Mouse (Mus musculus) gastrocnemius, postnatal 10 days (tissue): Measurements from ENCODE around the gene Prkci. TPM values are rescaled to one million over a fixed set of nuclear protein-coding genes. Genes with fewer than 3 reads are reported as not detected.

Source experiments
- DNase-seq: peaks from one replicate; pipeline ENCODE4 v3.0.0; 2021; ENCODE audit warnings: mixed read lengths
- microRNA-seq, 2 experiments: library from miRNA; unstranded; fragments of <30 nt; microRNA quantifications; one replicate each; pipeline ENCODE4 v1.2.0; 2021
- total RNA-seq, 2 experiments: library from RNA; stranded (reverse); gene quantifications; 2 replicates each; pipeline ENCODE4 v1.2.3; 2021

The Prkci gene
- total RNA-seq, 2 experiments from 2014 or later = 12.5 to 19.6 TPM

GRCm38 (mm10) chr3:31085000-31085399, 89.5 kb downstream of the Prkci start:
- DNase-seq = no peak

GRCm38 (mm10) chr3:31088789-31089775, 93.5 kb downstream of the Prkci start:
- no peak for DNase-seq

- no peak for DNase-seq
These were observed 94.4 kb downstream of the Prkci start for GRCm38 (mm10) chr3:31089956-31090355.

GRCm38 (mm10) chr3:31093196-31093595, 97.6 kb downstream of the Prkci start:
- DNase-seq = no peak

GRCm38 (mm10) chr3:31093627-31094351, 98.2 kb downstream of the Prkci start:
- peak; percentile 78 for DNase-seq

- peak; percentile 92 for DNase-seq
These were observed 99.1 kb downstream of the Prkci start, which contains the start of gene Skil for GRCm38 (mm10) chr3:31094531-31095178. Gene Skil, plus strand, starts transcription at chr3:31095058.

GRCm38 (mm10) chr3:31095179-31095490, 99.6 kb downstream of the Prkci start:
- peak; percentile 48 for DNase-seq

- no peak for DNase-seq
These were observed 100.1 kb downstream of the Prkci start for GRCm38 (mm10) chr3:31095491-31096154.

- no peak for DNase-seq
These were observed 100.9 kb downstream of the Prkci start for GRCm38 (mm10) chr3:31096155-31097101.

GRCm38 (mm10) chr3:31097102-31097720, 101.7 kb downstream of the Prkci start:
- no peak for DNase-seq

- DNase-seq = no peak
These were observed 102.4 kb downstream of the Prkci start for GRCm38 (mm10) chr3:31097976-31098375.

- DNase-seq = no peak
These were observed 103.0 kb downstream of the Prkci start for GRCm38 (mm10) chr3:31098556-31098955.

- DNase-seq = no peak
These were observed 104.5 kb downstream of the Prkci start for GRCm38 (mm10) chr3:31100026-31100425.

GRCm38 (mm10) chr3:31100802-31101201, 105.3 kb downstream of the Prkci start:
- DNase-seq = no peak

Small RNA genes within 50 kb of the gene (microRNA-seq; reads per million reads assigned to microRNA genes)
- 0.25 to 0.32 reads per million in 2 experiments for gene Mir7008

Other genes starting within 250 kb of the Prkci start
- gene Samd7, start 249.5 kb upstream of the Prkci start, total RNA-seq = under 1 TPM; 0.26 to 0.36 TPM
- gene Sec62, start 202.9 kb upstream of the Prkci start, total RNA-seq = 10 to 100 TPM; 53.1 to 67.8 TPM
- 1 to 10 TPM in 1 of 2 experiments, under 1 TPM in 1; 0.87 to 1.7 TPM for gene Gpr160, start 139.8 kb upstream of the Prkci start, total RNA-seq
- gene Phc3, start 26.3 kb upstream of the Prkci start, total RNA-seq = 10 to 100 TPM; 13.6 to 19.2 TPM
- gene Skil, start 99.3 kb downstream of the Prkci start, total RNA-seq = 10 to 100 TPM; 17.6 to 19.3 TPM
- gene Cldn11, start 154.2 kb downstream of the Prkci start, total RNA-seq = 1 to 10 TPM in 1 of 2 experiments, under 1 TPM in 1; 0.95 to 2.0 TPM